Mouse (Mus musculus) spleen, adult 2 months (tissue): ENCODE data around the gene Fis1. TPM values are rescaled to one million over a fixed set of nuclear protein-coding genes. Genes with fewer than 3 reads are reported as not detected.

Experiments
- DNase-seq, 2 experiments: peaks; one replicate each; pipeline versions ENCODE4 v3.0.0 to v3.0.0-alpha.2; 2012 to 2021; ENCODE audit warnings: low spot score in 2 of 2, low read depth in 1 of 2
- H3K27ac ChIP-seq: fragments of 200-500 bp; 2 replicates; pipeline ENCODE4 v1.5.1; 2012; ENCODE audit warnings: low read length, inconsistent platforms; ENCODE audit not compliant: insufficient read depth
- H3K27me3 ChIP-seq: fragments of 200-500 bp; 2 replicates; pipeline ENCODE4 v1.6.1; 2012; ENCODE audit warnings: mild to moderate bottlenecking, moderate library complexity, low read length, inconsistent platforms; ENCODE audit not compliant: control insufficient read depth, insufficient read depth
- H3K36me3 ChIP-seq: fragments of 200-500 bp; 2 replicates; pipeline ENCODE4 v1.6.1; 2012; ENCODE audit warnings: mild to moderate bottlenecking, low read length, inconsistent platforms; ENCODE audit not compliant: control insufficient read depth, insufficient read depth
- H3K4me1 ChIP-seq: fragments of 200-500 bp; 2 replicates; pipeline ENCODE4 v1.6.1; 2011; ENCODE audit warnings: inconsistent platforms; ENCODE audit not compliant: control insufficient read depth, insufficient read depth, insufficient read length
- H3K4me3 ChIP-seq: fragments of 200-500 bp; 2 replicates; pipeline ENCODE4 v1.5.1; 2011; ENCODE audit warnings: mild to moderate bottlenecking, inconsistent platforms; ENCODE audit not compliant: insufficient read depth, insufficient read length; ENCODE audit errors: extremely low read depth
- CTCF ChIP-seq: fragments of 200-500 bp; IDR thresholded peaks from 2 replicates; pipeline ENCODE4 v1.5.1; 2011; ENCODE audit warnings: mild to moderate bottlenecking, inconsistent platforms; ENCODE audit not compliant: insufficient read depth, insufficient read length, insufficient replicate concordance; ENCODE audit errors: extremely low read depth
- POLR2A ChIP-seq: fragments of 200-500 bp; IDR thresholded peaks from 2 replicates; pipeline ENCODE4 v1.6.1; 2011; ENCODE audit warnings: low read depth, low read length, inconsistent platforms
- WGBS: fragments of 180-500 bp; shearing (Covaris S2); methylation state at CpG from one replicate; pipeline ENCODE4 v1.1.7; 2018; 5-methylcytosine and 5-hydroxymethylcytosine counted together
- polyA plus RNA-seq: library from polyadenylated mRNA; depleted of rRNA; stranded (reverse); fragments of >200 nt; gene quantifications from 2 replicates; pipeline ENCODE4 v1.2.3, GENCODE M21; 2012; rRNA removed

Gene Fis1
- 130 and 172 TPM in 2 replicates for polyA plus RNA-seq

- H3K27ac ChIP-seq: peak within 1 kb of the TSS; percentile 35; the same call in 1 of the 2 replicates
- no peaks in the 10 kb centered on the region for H3K27me3 ChIP-seq
- no peaks in the 10 kb centered on the region for H3K36me3 ChIP-seq
- DNase-seq: peak; percentile 11 to 75
- no peak for TF ChIP-seq CTCF
- no peak for TF ChIP-seq POLR2A
- no peaks in the 10 kb centered on the region for H3K4me1 ChIP-seq
- H3K4me3 ChIP-seq: peak within 1 kb of the TSS; percentile 64
- WGBS: under 1% methylated on average over 23 of the region's 23 CpGs
These were observed at the start of gene Fis1 for GRCm38 (mm10) chr5:136953015-136953414. Gene Fis1 (plus strand): TSS chr5:136953275.

GRCm38 (mm10) chr5:136904621-136905020 is 48.5 kb upstream of the Fis1 start:
- TF ChIP-seq CTCF: no peak
- no peak for TF ChIP-seq POLR2A
- H3K36me3 ChIP-seq: no peaks in the 10 kb centered on the region
- H3K27ac ChIP-seq: no peak overlapping the region
- H3K4me1 ChIP-seq: no peaks in the 10 kb centered on the region
- no peaks in the 10 kb centered on the region for H3K27me3 ChIP-seq
- WGBS: 71% methylated on average over 3 of the region's 3 CpGs
- no peak overlapping the region for H3K4me3 ChIP-seq
- no peak for DNase-seq

- 57% methylated on average over 7 of the region's 7 CpGs for WGBS
- TF ChIP-seq POLR2A: no peak
- TF ChIP-seq CTCF: peak; percentile 35; the same call in 1 of the 2 replicates
- Histone ChIP-seq H3K27me3 (no peaks in the 10 kb centered on the region), H3K36me3 (no peaks in the 10 kb centered on the region), H3K4me3 (no peak overlapping the region), H3K27ac (no peak overlapping the region), H3K4me1 (no peaks in the 10 kb centered on the region)
- peak; percentile 27 to 39 for DNase-seq
These were observed 47.4 kb upstream of the Fis1 start for GRCm38 (mm10) chr5:136905630-136906029.

GRCm38 (mm10) chr5:136907587-136907986 is 45.5 kb upstream of the Fis1 start:
- Histone ChIP-seq H3K27ac (0 out of 2 replicates have a peak overlapping the region, but pooled peaks have one; percentile 19), H3K4me1 (no peaks in the 10 kb centered on the region), H3K4me3 (peak overlapping the region; percentile 64), H3K36me3 (no peaks in the 10 kb centered on the region), H3K27me3 (no peaks in the 10 kb centered on the region)
- TF ChIP-seq POLR2A (no peak), CTCF (no peak)
- 37% methylated on average over 9 of the region's 9 CpGs for WGBS
- DNase-seq: no peak

GRCm38 (mm10) chr5:136907991-136908857 is 44.9 kb upstream of the Fis1 start, which contains the start of gene Ift22:
Gene Ift22 (plus strand): TSS chr5:136908150.
- Histone ChIP-seq H3K4me1 (no peaks in the 10 kb centered on the region), H3K36me3 (peaks cover 2% of the 10 kb centered on the region; the same call in 1 of the 2 replicates), H3K27me3 (no peaks in the 10 kb centered on the region), H3K27ac (peak within 1 kb of the TSS; percentile 28; the same call in 1 of the 2 replicates), H3K4me3 (peak within 1 kb of the TSS; percentile 64)
- TF ChIP-seq CTCF (no peak), POLR2A (no peak)
- DNase-seq: peak; percentile 49 to 89
- 5% methylated on average over 32 of the region's 32 CpGs for WGBS

GRCm38 (mm10) chr5:136914183-136914582 is 38.9 kb upstream of the Fis1 start:
- DNase-seq: no peak
- no peaks in the 10 kb centered on the region for H3K27me3 ChIP-seq
- no peaks in the 10 kb centered on the region for H3K4me1 ChIP-seq
- no peak for TF ChIP-seq POLR2A
- no peak for TF ChIP-seq CTCF
- no peak overlapping the region for H3K27ac ChIP-seq
- peaks cover 2% of the 10 kb centered on the region; the same call in 1 of the 2 replicates for H3K36me3 ChIP-seq
- H3K4me3 ChIP-seq: no peak overlapping the region
- WGBS: 93% methylated on average over 3 of the region's 3 CpGs
